Mouse (Mus musculus) frontal cortex, postnatal 36 days (tissue): Measurements from ENCODE around the gene Trappc10.

ENCODE experiments used
- DNase-seq, 2 experiments: peaks; one replicate each; pipeline ENCODE4 v3.0.0; 2022; ENCODE audit warnings: low spot score in 2 of 2

Trappc10 gene

GRCm38 (mm10) chr10:78258142-78258675 is 13.8 kb upstream of the Trappc10 start:
- no peak for DNase-seq

DNA sequence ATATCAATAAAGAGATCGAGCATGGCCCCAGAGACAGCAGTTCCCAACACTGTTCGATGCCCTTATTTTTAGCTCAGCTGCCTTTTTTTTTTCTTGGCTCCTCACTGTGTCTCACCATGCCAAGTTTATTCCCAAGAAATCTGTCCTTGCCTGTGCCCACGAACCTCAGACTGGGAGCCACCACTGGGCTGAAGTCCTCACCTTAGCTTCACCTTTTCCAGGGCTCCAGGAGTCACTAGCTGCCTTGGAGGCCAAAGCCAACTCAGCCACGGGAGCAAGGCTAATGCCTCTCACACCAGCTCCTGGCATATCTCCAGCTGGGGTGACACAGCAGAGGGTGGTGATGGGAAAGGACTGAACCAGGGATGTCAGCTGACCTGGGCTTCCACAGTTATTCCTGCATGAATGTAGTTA is 11.2 kb upstream of the Trappc10 start:
- DNase-seq: peak; percentile 21 to 54

DNA sequence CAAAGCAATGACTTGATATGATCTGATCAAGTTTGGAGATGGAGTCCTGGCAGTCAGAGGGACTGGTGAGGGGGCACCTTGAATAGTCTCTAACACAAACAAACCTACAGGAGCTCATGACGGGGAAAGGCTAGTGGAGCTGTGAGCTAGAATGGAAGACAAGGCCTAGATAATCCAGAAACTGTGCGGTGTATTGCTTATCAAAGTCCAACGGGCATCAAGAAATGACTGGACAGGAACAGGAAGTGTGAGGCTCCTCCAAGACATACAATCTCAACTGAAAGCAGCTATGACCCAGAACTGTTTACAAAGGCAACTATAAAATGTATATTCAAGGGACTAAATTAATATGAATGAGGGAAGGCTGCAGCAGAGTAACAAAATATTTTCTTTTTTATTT is 2.8 kb upstream of the Trappc10 start:
- DNase-seq: no peak

DNA sequence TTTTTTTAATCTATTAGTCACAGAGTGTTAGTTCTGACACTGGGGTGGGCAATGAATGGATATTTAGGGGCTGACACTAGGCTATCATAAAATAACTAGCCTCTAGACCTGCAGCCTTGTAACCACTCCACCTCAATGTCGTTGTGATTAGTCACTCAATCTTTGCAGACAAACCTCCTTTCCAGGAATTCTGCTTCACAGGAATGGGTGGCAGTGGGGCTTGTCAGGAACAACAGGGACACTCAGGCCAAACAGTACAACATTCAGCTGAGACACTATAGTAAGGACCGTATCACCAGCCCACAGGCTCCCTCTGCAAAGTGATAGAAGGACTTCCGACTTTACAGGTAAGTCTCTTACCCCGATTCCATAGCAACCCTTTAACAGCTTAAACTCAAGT is 2.3 kb upstream of the Trappc10 start:
- no peak for DNase-seq

- DNase-seq: no peak
These were observed 745 bp upstream of the Trappc10 start for GRCm38 (mm10) chr10:78245225-78245547.

DNA sequence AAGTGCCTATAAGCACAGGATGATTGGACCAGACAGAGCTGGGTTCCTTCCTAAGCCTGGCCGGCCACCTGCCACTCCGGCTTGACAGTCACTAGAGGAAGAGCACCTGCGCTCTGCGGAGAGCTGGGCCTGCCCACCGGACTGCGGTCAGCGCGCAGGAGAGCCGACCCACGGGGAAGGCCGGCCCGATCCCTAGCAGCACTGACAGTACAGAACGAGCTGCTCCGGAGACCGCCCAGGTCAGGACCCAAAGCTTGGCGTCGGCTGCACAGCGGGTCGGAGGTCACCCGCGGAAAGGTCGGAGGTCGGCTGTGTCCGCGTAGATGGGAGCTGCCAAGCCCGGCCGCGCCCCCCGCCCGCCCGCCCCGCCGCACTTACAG is 393 bp downstream of the Trappc10 start:
- DNase-seq: no peak

- no peak for DNase-seq
These were observed 5.5 kb downstream of the Trappc10 start for GRCm38 (mm10) chr10:78238926-78239325.

DNA sequence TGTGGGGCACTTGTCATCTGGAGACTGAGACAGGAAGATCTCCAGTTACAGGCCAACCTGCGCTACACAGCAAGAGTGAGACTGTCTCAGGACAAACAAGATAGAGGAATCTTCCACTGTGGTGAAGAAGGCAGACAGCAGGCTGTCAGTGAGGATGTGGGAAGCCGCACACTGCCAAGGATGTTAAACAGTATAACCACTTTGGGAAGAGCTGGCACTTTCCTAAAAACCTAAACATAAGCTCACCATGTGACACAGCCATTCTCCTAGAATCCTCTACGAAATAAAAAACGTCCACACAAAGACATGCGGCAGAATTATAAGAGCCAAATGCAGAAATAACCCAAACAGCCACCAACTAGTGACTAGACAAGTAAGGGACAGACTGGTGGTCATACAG is 6.1 kb downstream of the Trappc10 start:
- peak in 1 of 2 experiments; percentile 51 for DNase-seq

DNA sequence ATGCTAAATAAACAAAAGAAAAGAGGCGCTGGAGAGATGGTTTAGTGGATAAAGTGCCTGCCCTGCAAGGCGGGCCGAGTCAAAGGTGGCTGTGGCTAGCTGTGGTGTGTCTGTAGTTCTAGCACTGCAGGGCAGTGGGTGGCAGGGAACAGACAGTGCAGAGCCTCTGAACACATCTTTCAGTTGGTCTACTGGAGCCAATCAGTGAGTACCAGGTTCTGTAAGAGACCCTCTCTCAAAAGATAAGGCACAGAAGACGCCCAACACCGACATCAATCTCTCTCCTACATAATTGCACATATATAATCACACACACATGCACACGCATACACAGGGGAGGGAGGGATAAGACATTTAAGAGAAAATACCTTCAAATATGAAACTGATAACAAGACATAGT is 6.6 kb downstream of the Trappc10 start:
- no peak for DNase-seq

GRCm38 (mm10) chr10:78236885-78237629 is 7.4 kb downstream of the Trappc10 start:
- DNase-seq: no peak

GRCm38 (mm10) chr10:78233756-78234155 is 10.7 kb downstream of the Trappc10 start:
- no peak for DNase-seq

GRCm38 (mm10) chr10:78233161-78233560 is 11.3 kb downstream of the Trappc10 start:
- DNase-seq: no peak

GRCm38 (mm10) chr10:78232301-78232980 is 12.0 kb downstream of the Trappc10 start:
- DNase-seq: no peak

DNA sequence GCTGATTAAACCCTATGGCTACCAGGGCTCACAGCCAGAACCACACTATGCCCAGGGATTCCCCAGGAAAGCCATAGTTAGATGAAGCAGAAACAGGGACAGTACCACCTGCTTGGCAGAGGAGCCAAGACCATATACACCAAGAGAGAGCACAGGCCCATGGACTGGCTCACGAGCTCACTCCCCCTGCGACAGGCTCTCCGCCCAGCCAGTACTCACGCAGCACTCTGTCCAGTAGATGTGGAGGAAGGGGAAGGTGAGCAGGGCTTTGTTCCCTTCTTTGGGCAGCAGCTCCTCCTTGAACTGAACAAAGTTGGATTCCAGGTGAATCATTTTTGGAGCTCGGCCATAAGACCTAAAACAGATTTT is 15.9 kb downstream of the Trappc10 start:
- no peak for DNase-seq

- DNase-seq: no peak
These were observed 16.4 kb downstream of the Trappc10 start for GRCm38 (mm10) chr10:78227875-78228559.

DNA sequence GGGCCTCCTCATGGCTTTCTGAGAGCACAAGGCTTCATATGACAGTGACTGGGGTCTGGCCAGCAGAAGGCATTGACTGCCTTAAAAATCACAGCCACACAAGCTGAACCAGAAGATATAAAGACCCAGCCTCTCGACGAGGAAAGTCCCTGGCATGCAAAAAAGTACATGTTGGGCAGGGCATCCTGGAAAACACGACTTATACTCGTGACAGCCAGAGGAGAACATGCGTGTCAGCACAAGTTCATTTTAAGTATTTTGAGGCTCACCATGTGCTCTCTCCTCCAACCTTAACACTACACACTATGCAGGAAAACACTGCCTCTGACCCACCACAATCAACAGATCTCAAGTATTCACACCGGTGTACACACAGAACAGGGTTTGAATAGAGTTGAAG is 20.3 kb downstream of the Trappc10 start:
- DNase-seq: no peak

DNA sequence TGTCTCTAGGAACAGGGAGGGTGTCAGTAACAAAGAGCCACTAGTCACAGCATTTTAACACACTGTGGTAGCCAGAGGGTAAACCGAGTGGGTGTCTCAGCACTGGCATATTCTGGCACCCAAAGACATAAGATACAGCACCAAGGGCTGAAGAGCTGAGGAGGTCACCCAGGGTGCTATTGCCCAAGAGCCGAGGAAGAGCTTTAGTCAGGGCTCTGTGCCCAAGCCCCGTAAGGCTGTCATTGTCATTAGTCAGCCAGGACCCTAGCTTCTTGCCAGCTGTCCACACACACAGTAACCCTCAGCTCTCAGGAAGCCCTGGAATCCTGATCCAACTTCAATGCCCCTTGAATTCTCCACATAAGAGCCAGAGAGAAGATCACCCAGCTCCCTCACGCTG is 21.5 kb downstream of the Trappc10 start:
- DNase-seq: no peak

DNA sequence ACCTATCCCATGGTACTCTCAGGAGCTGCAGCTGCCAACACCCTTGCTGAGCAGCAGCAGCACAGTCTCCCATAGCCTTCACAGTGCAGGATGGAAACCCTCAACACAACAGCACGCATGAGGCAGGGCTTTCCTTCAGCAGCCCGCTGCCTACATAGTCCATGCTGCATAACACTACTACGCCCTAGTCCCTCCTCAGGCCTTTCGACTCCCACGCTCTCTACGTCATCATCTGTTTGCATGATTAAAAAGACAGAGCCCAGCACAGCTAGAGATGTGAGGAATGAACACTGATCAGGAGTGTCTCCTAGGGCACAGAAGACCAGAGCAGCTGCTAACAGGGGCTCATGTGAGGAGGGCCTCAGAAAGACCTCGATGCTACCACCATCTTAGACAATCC is 23.1 kb downstream of the Trappc10 start:
- no peak for DNase-seq

GRCm38 (mm10) chr10:78219528-78219927 is 24.9 kb downstream of the Trappc10 start:
- DNase-seq: peak in 1 of 2 experiments; percentile 45

DNA sequence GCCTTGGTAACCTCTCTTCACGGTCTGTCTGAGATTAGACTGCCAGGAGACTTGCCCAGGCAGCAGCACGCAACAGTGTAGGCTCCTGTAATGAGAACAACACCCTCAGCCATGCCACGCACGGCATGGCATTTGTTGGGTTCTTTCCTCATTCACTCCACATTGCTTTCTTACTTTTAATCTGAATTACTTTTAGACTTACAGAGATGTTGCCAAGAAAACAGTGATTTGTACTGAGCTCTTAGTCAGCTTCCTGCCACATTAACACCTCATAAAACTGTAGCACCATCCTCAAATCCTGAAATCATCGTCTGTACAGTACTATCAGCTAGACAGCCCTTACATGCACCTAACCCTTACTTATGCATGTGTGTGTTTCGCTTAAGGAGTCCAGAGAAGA is 25.9 kb downstream of the Trappc10 start:
- no peak for DNase-seq

DNA sequence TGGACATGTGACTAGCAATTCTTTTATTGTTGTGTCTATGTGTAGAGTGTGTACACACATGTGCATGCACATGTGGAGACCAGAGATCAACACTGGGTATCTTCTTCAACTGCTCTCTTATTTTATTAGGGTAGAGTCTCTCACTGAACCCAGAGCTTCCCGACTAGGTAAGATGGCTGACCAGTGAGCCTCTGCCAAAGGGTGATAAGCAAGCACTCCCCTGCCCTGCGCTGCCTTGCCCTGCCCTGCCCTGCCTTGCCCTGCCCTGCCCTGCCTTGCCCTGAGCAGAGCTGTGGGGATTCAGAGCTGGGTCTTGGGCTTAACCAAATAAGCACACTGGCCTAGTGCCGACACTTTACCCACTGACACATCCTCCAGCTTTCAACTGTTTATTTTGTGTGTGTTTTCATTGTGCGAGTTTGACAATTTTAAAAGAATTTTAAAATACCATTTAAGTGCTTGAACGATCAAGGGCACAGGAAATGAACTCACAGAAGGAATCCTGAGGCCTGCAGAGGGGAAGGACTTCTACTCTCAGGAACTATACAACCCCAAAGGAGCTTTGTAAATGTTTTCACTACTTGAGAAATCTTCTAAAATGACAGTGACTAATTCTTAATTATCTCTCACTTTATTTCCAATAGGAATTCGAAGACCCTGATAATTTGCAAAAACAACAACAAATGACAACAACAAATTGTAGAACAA is 27.9 kb downstream of the Trappc10 start:
- no peak for DNase-seq

- DNase-seq: peak in 1 of 2 experiments; percentile 52
These were observed 30.1 kb downstream of the Trappc10 start for GRCm38 (mm10) chr10:78214371-78214770.
